Mouse (Mus musculus) cerebellum, adult 2 months (tissue): Measurements from ENCODE around the gene Nell1. TPM values are rescaled to one million over a fixed set of nuclear protein-coding genes. Genes with fewer than 3 reads are reported as not detected.

Experiments used
- DNase-seq, 2 experiments: peaks; one replicate each; pipeline ENCODE4 v3.0.0; 2021
- H3K27ac ChIP-seq: fragments of 200-500 bp; 2 replicates; pipeline ENCODE4 v1.5.1; 2012; ENCODE audit warnings: low read length, control low read depth, inconsistent platforms; ENCODE audit not compliant: insufficient read depth
- H3K27me3 ChIP-seq: fragments of 200-500 bp; 2 replicates; pipeline ENCODE4 v1.6.1; 2012; ENCODE audit warnings: inconsistent platforms, mild to moderate bottlenecking, low read length, moderate library complexity; ENCODE audit not compliant: control insufficient read depth, insufficient read depth
- H3K4me1 ChIP-seq: fragments of 200-500 bp; 2 replicates; pipeline ENCODE4 v1.6.1; 2011; ENCODE audit warnings: low read length; ENCODE audit not compliant: control insufficient read depth, insufficient read depth
- H3K4me3 ChIP-seq: fragments of 200-500 bp; replicated peaks from 2 replicates; pipeline ENCODE3; 2011; ENCODE audit warnings: mild to moderate bottlenecking, low read depth, low read length, control low read depth; ENCODE audit not compliant: insufficient read depth
- CTCF ChIP-seq: fragments of 200-500 bp; IDR thresholded peaks from 2 replicates; pipeline ENCODE4 v1.5.1; 2011; ENCODE audit warnings: low read depth, mild to moderate bottlenecking, control low read depth, low read length, moderate library complexity, borderline replicate concordance; ENCODE audit not compliant: insufficient read depth
- POLR2A ChIP-seq: fragments of 200-500 bp; IDR thresholded peaks from 2 replicates; pipeline ENCODE4 v1.6.1; 2011; ENCODE audit warnings: low read length, control low read depth, borderline replicate concordance; ENCODE audit not compliant: insufficient read depth
- WGBS: fragments of 180-500 bp; shearing (Covaris S2); methylation state at CpG from one replicate; pipeline ENCODE4 v1.1.7; 2018; 5-methylcytosine and 5-hydroxymethylcytosine counted together
- polyA plus RNA-seq: library from polyadenylated mRNA; depleted of rRNA; stranded (reverse); fragments of >200 nt; gene quantifications from 2 replicates; pipeline ENCODE4 v1.2.3, GENCODE M21; 2012

Gene Nell1
- polyA plus RNA-seq, 1 experiment = 31.6 TPM

- Histone ChIP-seq H3K27me3 (no peaks in the 10 kb centered on the region; the same call in 1 of the 2 replicates), H3K27ac (no peak overlapping the region), H3K4me1 (0 out of 2 replicates have a peak, but pooled peaks cover 2% of the 10 kb centered on the region), H3K4me3 (no peak overlapping the region)
- TF ChIP-seq POLR2A (no peak), CTCF (no peak)
- no peak for DNase-seq
Measured at GRCm38 (mm10) chr7:50441237-50441636, 466.6 kb downstream of the Nell1 start.

GRCm38 (mm10) chr7:50447316-50447715 lies 472.7 kb downstream of the Nell1 start:
- Histone ChIP-seq H3K4me1 (no peaks in the 10 kb centered on the region), H3K27me3 (no peaks in the 10 kb centered on the region; the same call in 1 of the 2 replicates), H3K4me3 (no peak overlapping the region), H3K27ac (no peak overlapping the region)
- DNase-seq = no peak
- no peak for TF ChIP-seq CTCF
- TF ChIP-seq POLR2A = no peak
- WGBS = 90% methylated on average over 4 of the region's 4 CpGs

- H3K4me3 ChIP-seq = no peak overlapping the region
- DNase-seq = no peak
- WGBS = 72% methylated on average over 6 of the region's 6 CpGs
- H3K27me3 ChIP-seq = peaks cover 2% of the 10 kb centered on the region; the same call in 1 of the 2 replicates
- TF ChIP-seq POLR2A (no peak), CTCF (no peak)
- H3K27ac ChIP-seq = no peak overlapping the region
- H3K4me1 ChIP-seq = no peaks in the 10 kb centered on the region
Measured at GRCm38 (mm10) chr7:50467742-50468141, 493.1 kb downstream of the Nell1 start.

- 9% methylated on average over 3 of the region's 3 CpGs for WGBS
- TF ChIP-seq CTCF (no peak), POLR2A (no peak)
- DNase-seq = peak; percentile 13 to 68
- Histone ChIP-seq H3K27me3 (peaks cover 2% of the 10 kb centered on the region; the same call in 1 of the 2 replicates), H3K27ac (no peak overlapping the region), H3K4me1 (no peaks in the 10 kb centered on the region), H3K4me3 (no peak overlapping the region)
Measured at GRCm38 (mm10) chr7:50470555-50470954, 495.9 kb downstream of the Nell1 start.

- H3K27ac ChIP-seq = no peak overlapping the region
- no peak for TF ChIP-seq CTCF
- TF ChIP-seq POLR2A = no peak
- no peak overlapping the region for H3K4me3 ChIP-seq
- H3K4me1 ChIP-seq = peaks cover 4% of the 10 kb centered on the region; the same call in 1 of the 2 replicates
- DNase-seq = peak in 1 of 2 experiments; percentile 25
- H3K27me3 ChIP-seq = peaks cover 1% of the 10 kb centered on the region; the same call in 1 of the 2 replicates
- 12% methylated on average over 4 of the region's 4 CpGs for WGBS
Measured at GRCm38 (mm10) chr7:50482011-50482410, 507.3 kb downstream of the Nell1 start.

GRCm38 (mm10) chr7:50485304-50485703 lies 510.6 kb downstream of the Nell1 start:
- Histone ChIP-seq H3K4me3 (no peak overlapping the region), H3K27me3 (peaks cover 1% of the 10 kb centered on the region; the same call in 1 of the 2 replicates), H3K27ac (no peak overlapping the region), H3K4me1 (peaks cover 4% of the 10 kb centered on the region; the same call in 1 of the 2 replicates)
- TF ChIP-seq CTCF = peak; percentile 46; the same call in 1 of the 2 replicates
- TF ChIP-seq POLR2A = no peak
- 35% methylated on average over 1 of the region's 1 CpGs for whole genome bisulfite sequencing
- peak in 1 of 2 experiments; percentile 12 for DNase-seq

- TF ChIP-seq CTCF = no peak
- TF ChIP-seq POLR2A = no peak
- H3K4me3 ChIP-seq = no peak overlapping the region
- peaks cover 1% of the 10 kb centered on the region; the same call in 1 of the 2 replicates for H3K27me3 ChIP-seq
Measured at GRCm38 (mm10) chr7:50486884-50487420, 512.3 kb downstream of the Nell1 start.

GRCm38 (mm10) chr7:50501562-50501961 lies 526.9 kb downstream of the Nell1 start:
- WGBS = 88% methylated on average over 4 of the region's 4 CpGs
- H3K4me1 ChIP-seq = no peaks in the 10 kb centered on the region
- TF ChIP-seq POLR2A (no peak), CTCF (no peak)
- no peak overlapping the region for H3K27ac ChIP-seq
- no peak for DNase-seq
- H3K4me3 ChIP-seq = no peak overlapping the region
- H3K27me3 ChIP-seq = no peaks in the 10 kb centered on the region

More at GRCm38 (mm10) chr7:50486884-50487420, 512.3 kb downstream of the Nell1 start:
- Histone ChIP-seq H3K4me1 (peaks cover 3% of the 10 kb centered on the region; the same call in 1 of the 2 replicates), H3K27ac (no peak overlapping the region)
- DNase-seq = no peak
- 93% methylated on average over 4 of the region's 4 CpGs for WGBS
